Mouse (Mus musculus): Measurements from ENCODE around the gene Zc3h12c.
A peak's percentile ranks its signal among the peaks of the same experiment; 100 is the strongest.
"Not testable (repeated sequence)": the region's sequence is repeated elsewhere in the genome, so short reads cannot be mapped to it uniquely, and the experiment has no call there.

Gene Zc3h12c

GRCm38 (mm10) chr9:52102060-52102844 lies 66.1 kb downstream of the Zc3h12c start:
- DNase-seq (ENCODE audit: low spot score): no peak

DNA sequence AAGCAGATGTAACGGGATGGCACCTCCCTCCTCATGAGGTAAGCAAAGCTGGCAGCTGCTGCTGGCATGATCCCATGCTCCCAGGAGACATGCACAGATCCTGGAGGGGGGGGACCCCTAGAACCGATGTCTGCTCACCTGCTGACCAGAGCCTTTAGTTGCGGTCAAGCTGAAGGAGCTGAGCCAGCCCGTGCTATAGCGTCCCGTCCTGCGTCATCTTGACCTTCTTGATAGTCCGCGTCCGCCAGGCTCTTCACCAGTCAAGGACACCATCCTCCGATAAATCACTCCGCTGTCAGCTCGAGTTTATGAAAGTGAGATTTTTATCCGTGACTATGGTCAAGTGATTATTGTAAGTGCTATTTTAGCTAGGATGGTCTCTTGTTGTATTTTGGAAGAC lies 67.9 kb downstream of the Zc3h12c start:
- no peak for DNase-seq (ENCODE audit: low spot score)

DNA sequence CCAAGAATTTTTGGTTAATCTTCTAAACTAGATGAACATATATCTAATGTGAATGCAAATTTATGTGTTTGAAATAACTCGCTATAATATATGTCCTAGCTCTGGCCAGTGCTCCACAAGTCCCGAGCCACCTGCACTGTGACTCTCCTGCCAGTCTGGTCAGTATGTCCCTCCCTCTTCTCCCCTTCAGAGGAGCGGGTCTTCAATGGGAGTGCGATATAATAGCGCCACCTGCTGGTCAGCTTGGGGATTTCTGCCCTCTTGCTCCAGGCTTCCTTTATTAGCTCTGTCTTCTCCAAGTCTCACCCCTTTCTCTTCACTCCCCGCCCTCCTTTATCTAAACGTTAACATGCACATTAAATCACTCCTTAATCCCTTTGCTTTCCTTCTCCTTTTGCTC lies 69.8 kb downstream of the Zc3h12c start:
- DNase-seq (ENCODE audit: low spot score): peak; percentile 82

- no peak for DNase-seq (ENCODE audit: low spot score)
Measured at GRCm38 (mm10) chr9:52097386-52097785, 71.0 kb downstream of the Zc3h12c start.

- DNase-seq (ENCODE audit: low spot score): no peak
Measured at GRCm38 (mm10) chr9:52095666-52096065, 72.7 kb downstream of the Zc3h12c start.

- DNase-seq (ENCODE audit: low spot score): no peak
Measured at GRCm38 (mm10) chr9:52094471-52094980, 73.8 kb downstream of the Zc3h12c start.

GRCm38 (mm10) chr9:52094016-52094415 lies 74.4 kb downstream of the Zc3h12c start:
- no peak for DNase-seq (ENCODE audit: low spot score)

GRCm38 (mm10) chr9:52093108-52093507 lies 75.3 kb downstream of the Zc3h12c start:
- DNase-seq (ENCODE audit: low spot score): no peak

DNA sequence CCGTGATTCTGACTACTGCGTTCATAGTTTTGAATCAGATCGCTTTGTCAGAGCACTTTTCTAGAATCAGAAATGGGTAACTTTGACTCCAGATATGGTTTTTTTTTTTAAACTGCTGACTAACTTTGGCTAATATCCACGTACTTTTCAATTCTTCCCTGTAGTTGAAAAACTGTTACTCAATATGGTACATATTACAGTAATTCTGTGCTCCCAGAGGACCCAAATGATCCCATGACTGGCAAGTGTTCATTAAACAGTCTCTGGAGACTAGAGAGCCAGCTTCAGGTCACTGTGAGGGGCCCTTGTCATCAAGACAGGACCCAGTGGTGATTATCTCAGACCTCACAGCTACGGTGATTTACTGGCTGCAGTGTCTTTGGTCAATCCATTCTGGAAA lies 76.1 kb downstream of the Zc3h12c start:
- DNase-seq (ENCODE audit: low spot score): no peak

- no peak for DNase-seq (ENCODE audit: low spot score)
Measured at GRCm38 (mm10) chr9:52091752-52092151, 76.6 kb downstream of the Zc3h12c start.

GRCm38 (mm10) chr9:52082414-52082813 lies 86.0 kb downstream of the Zc3h12c start:
- no peak for DNase-seq (ENCODE audit: low spot score)

DNA sequence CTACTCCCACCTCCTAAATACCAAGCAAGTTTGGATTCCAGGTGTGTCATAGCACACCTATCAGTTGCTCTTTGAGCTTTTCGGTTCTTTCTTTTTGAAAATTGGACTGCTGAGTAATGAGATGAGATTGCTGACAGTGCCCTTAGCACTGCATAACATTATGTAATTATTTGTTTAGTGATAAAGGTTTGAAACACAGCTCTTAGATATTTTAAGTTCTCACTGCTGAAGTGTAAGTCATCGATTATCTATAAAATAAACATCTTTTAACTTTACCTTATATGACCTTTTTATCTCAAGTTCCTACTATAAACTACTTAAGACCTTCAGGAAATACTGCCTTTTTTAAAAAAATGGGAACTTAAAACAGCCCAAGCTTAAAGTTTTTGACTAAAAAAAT lies 86.4 kb downstream of the Zc3h12c start:
- DNase-seq (ENCODE audit: low spot score): no peak

DNA sequence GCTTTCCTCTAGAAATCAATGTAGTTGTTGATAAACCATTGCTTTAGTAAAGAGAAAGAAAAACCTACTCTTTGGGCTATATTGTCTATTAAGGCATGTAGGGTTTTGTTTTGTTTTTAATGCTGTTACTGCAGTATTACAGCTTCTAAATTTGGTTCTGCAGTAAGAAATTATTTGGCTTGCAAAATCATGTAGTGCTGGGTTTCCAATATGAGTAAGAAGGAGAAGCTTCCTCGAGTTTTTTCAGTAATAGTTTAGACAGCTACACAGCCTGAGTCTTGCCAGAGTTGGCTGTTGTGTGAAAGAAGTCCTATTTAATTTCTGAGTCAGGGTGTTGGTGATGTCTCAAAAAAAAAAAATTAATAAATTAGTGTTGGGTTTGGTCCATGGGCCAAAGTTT lies 90.7 kb downstream of the Zc3h12c start:
- no peak for DNase-seq (ENCODE audit: low spot score)

DNA sequence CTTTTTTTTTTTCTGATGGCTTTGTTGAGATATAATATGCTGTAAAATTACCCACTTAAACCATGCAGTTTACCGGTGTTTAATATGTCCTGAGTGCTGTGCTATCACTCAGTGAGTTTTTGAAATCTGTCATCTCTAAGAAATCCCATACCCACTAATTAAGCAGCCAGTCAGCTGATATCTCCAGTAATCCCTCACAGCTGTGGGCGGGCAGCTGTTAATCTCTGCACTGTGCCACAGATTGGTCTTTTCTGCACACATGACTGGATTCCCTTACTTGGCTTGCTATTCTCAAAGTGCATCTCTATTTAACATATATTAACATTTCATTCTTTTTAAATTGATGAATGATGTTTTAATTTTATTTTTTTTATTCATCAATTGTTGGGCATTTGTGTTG lies 92.3 kb downstream of the Zc3h12c start:
- DNase-seq (ENCODE audit: low spot score): no peak

DNA sequence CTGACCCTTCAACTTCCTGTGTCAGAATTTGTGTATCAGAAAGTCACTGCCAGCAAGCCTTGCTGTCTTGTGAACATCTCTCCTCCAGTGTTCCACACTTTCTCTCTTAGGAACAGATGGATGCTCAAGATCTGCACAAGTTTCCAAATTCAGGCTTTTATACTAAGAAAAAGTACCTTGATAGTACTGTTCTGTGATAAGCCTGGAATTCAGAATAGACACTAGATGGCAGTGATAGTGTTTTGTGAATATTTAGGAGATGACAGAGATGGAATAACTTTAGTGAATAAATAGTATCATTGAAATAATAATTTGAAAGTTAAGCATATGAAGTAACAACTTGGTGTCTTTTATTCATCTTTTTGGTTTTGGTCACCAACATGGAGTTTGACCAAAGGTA lies 96.2 kb downstream of the Zc3h12c start:
- DNase-seq (ENCODE audit: low spot score): no peak

DNA sequence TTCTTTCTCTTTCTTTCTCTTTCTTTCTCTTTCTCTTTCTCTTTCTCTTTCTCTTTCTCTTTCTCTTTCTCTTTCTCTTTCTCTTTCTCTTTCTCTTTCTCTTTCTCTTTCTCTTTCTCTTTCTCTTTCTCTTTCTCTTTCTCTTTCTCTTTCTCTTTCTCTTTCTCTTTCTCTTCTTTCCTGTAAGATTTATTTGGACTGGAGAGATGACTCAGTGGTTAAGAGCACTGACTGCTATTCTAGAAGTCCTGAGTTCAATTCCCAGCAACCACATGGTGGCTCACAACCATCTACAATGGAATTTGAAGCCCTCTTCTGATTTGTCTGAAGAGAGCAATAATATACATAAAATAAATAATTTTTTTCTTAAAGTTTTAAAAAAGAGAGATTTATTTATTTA lies 97.0 kb downstream of the Zc3h12c start:
- DNase-seq (ENCODE audit: low spot score): not testable (repeated sequence)

DNA sequence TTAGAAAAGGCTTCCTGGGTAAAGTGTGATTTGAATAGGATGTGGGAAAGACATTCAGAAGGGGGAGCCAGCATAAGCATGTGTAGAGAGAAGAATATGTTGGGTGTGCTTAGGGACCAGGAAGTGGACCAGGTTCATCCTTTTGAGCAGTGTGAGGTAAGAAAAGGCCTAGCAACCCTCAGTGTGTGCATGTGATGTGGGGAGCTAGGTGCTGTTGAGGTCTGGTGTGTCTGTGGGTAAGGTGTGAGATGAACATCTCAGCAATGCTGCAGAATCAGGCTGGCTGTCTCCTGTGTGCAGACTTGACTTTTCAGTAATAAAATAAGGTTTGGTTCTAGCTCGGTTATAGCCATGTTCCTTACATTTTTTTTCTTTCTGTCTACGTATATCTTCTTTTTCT lies 98.3 kb downstream of the Zc3h12c start:
- DNase-seq (ENCODE audit: low spot score): no peak
